Mouse (Mus musculus) hindbrain, embryonic 14.5 days (tissue): ENCODE data around the gene Faf1. TPM values are rescaled to one million over a fixed set of nuclear protein-coding genes. Genes with fewer than 3 reads are reported as not detected.

ENCODE experiments used
- ATAC-seq: fragments of 200-750 bp; cut with Nextera tagmentation; 2 replicates; pipeline ENCODE4 v1.8.0; 2017; ENCODE audit warnings: moderate number of reproducible peaks, mild to moderate bottlenecking, moderate TSS enrichment, moderate library complexity; ENCODE audit not compliant: low FRiP score
- DNase-seq: peaks from one replicate; pipeline ENCODE4 v3.0.0-alpha.2; 2015; ENCODE audit warnings: low spot score
- H3K27ac ChIP-seq: fragments of 300-500 bp; sonication (generic); 2 replicates; pipeline ENCODE4 v1.5.1; 2014; ENCODE audit warnings: mild to moderate bottlenecking, moderate library complexity
- H3K27me3 ChIP-seq: fragments of 300-500 bp; sonication (generic); 2 replicates; pipeline ENCODE4 v1.6.1; 2014; ENCODE audit warnings: mild to moderate bottlenecking, low read length, mixed read lengths; ENCODE audit not compliant: control insufficient read depth, insufficient read depth
- H3K36me3 ChIP-seq: fragments of 300-500 bp; sonication (generic); replicated peaks from 2 replicates; pipeline ENCODE4 v1.6.1; 2014; ENCODE audit not compliant: control insufficient read depth, insufficient read depth
- H3K4me1 ChIP-seq: fragments of 300-500 bp; sonication (generic); replicated peaks from 2 replicates; pipeline ENCODE4 v1.6.1; 2014; ENCODE audit warnings: antibody characterized with exemption, low read length, mixed read lengths; ENCODE audit not compliant: control insufficient read depth, insufficient read depth
- H3K4me2 ChIP-seq: fragments of 300-500 bp; sonication (generic); replicated peaks from 2 replicates; pipeline ENCODE4 v1.6.1; 2014; ENCODE audit warnings: mild to moderate bottlenecking, moderate library complexity
- H3K4me3 ChIP-seq: fragments of 300-500 bp; sonication (generic); replicated peaks from 2 replicates; pipeline ENCODE4 v1.5.1; 2014; ENCODE audit warnings: mild to moderate bottlenecking, low read length
- H3K9ac ChIP-seq: fragments of 300-500 bp; sonication (generic); 2 replicates; pipeline ENCODE4 v1.6.1; 2014
- H3K9me3 ChIP-seq: fragments of 300-500 bp; sonication (generic); 2 replicates; pipeline ENCODE4 v1.6.1; 2016; ENCODE audit warnings: low read length; ENCODE audit not compliant: control insufficient read depth
- WGBS: fragments of 180-500 bp; shearing (Covaris S2); extraction: QIAGEN DNeasy Blood & Tissue Kit; methylation state at CpG from one replicate; pipeline ENCODE4 v1.1.7; 2014; 5-methylcytosine and 5-hydroxymethylcytosine counted together
- polyA plus RNA-seq: library from polyadenylated mRNA; unstranded; fragments of >200 nt; fragmentation: Nextera tagmentation; extraction: Ambion mirVana; gene quantifications from 2 replicates; pipeline ENCODE4 v1.2.1, GENCODE M21; 2014

Gene Faf1
- polyA plus RNA-seq, 1 experiment from 2014 or later = 47.1 TPM

DNA sequence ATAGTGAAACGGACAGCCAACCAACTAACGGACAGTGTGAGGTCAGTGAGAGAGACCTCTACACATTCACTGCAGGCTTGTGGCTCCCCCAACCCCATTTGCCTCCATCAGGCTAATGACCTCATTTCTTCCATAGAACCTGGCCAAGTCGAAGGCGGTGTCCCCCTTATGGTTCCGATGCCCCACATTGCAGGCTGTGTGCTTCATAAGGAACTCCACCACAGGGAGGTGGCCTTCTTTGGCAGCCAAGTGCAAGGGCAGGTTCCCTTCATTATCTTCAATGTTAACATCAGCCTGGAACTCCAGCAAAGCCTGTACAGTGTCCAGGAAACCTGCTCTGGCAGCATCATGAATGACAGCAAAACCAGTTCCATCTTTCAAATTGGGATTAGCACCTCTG lies 15.2 kb upstream of the Faf1 start:
- peak; percentile 21 for DNase-seq

GRCm38 (mm10) chr4:109662271-109662670 lies 14.1 kb upstream of the Faf1 start:
- DNase-seq (peak; percentile 23), ATAC-seq (no peak)
- H3K9me3 ChIP-seq = no peaks in the 10 kb centered on the region
- H3K4me1 ChIP-seq = peaks cover 23% of the 10 kb centered on the region; the same call in 1 of the 2 replicates
- no peak overlapping the region for H3K27ac ChIP-seq
- H3K36me3 ChIP-seq = no peaks in the 10 kb centered on the region
- H3K27me3 ChIP-seq = peaks cover 82% of the 10 kb centered on the region
- WGBS = 13% methylated on average over 5 of the region's 5 CpGs
- no peak overlapping the region for H3K4me2 ChIP-seq
- H3K4me3 ChIP-seq = no peak overlapping the region
- no peak overlapping the region for H3K9ac ChIP-seq

More for the DNA sequence above, 15.2 kb upstream of the Faf1 start:
- WGBS = 14% methylated on average over 5 of the region's 5 CpGs
- peaks cover 16% of the 10 kb centered on the region; the same call in 1 of the 2 replicates for H3K4me1 ChIP-seq
- no peak overlapping the region for H3K27ac ChIP-seq
- no peaks in the 10 kb centered on the region for H3K9me3 ChIP-seq
- H3K4me2 ChIP-seq = no peak overlapping the region
- H3K27me3 ChIP-seq = peaks cover 86% of the 10 kb centered on the region
- no peaks in the 10 kb centered on the region for H3K36me3 ChIP-seq
- H3K9ac ChIP-seq = no peak overlapping the region
- no peak overlapping the region for H3K4me3 ChIP-seq
- no peak for ATAC-seq

- H3K27ac ChIP-seq = no peak overlapping the region
- H3K27me3 ChIP-seq = peaks cover 71% of the 10 kb centered on the region
- H3K4me3 ChIP-seq = 0 out of 2 replicates have a peak overlapping the region, but pooled peaks have one; percentile 1
- no peak overlapping the region for H3K9ac ChIP-seq
- no peaks in the 10 kb centered on the region for H3K9me3 ChIP-seq
- DNase-seq = peak; percentile 22
- 8% methylated on average over 5 of the region's 5 CpGs for WGBS
- no peaks in the 10 kb centered on the region for H3K36me3 ChIP-seq
- H3K4me2 ChIP-seq = peak overlapping the region; percentile 71; the same call in 1 of the 2 replicates
- no peak for ATAC-seq
- peaks cover 21% of the 10 kb centered on the region; the same call in 1 of the 2 replicates for H3K4me1 ChIP-seq
Measured at GRCm38 (mm10) chr4:109664091-109664490, 12.3 kb upstream of the Faf1 start.

DNA sequence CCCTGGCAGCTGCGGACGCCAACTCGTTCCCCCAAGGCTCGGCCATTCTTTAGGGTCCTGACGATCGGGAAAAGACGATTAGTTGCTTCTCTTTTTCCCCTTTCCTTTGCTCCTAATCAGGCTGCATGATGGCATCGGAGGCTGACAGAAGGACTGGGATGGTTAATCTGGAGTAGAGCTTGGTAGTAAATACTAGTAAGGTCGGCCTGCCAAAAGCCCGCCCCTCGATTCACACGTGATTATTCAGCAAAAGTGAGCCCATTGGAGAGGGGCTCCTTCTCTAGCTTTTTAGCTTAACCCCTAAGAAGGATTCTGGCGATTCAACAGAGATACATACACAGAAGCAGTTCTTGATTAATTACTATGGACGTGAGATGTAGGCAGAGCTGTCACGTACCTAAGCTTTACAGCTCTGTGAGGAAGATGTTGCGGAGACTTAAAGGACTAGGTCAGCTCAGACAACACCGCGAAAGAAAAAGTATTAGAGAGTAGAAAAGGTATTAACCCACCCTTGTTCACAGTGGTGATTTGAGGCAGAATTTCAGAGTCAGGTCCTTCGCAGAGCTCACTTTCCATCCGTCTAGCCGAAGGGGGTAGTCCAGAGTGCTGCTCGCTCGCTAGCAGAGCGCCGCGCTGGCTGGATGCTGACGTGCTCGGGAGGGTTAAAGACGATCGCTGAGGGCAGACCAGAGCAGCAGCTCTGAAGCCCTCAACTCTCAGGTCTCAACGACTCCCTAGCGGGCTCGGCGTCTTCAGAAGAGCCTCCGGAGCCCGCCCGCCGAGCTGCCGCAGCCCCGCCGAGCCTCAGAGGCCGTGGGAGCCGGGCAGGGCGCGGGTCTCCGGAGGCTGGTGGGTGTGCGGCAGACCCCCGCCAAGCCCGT lies 11.0 kb upstream of the Faf1 start:
- ATAC-seq (peak; percentile 61), DNase-seq (peak; percentile 56)
- peak overlapping the region; percentile 66 for H3K9ac ChIP-seq
- no peaks in the 10 kb centered on the region for H3K9me3 ChIP-seq
- H3K4me1 ChIP-seq = peaks cover 21% of the 10 kb centered on the region; the same call in 1 of the 2 replicates
- peak overlapping the region; percentile 71 for H3K4me2 ChIP-seq
- peaks cover 59% of the 10 kb centered on the region for H3K27me3 ChIP-seq
- peak overlapping the region; percentile 48 for H3K4me3 ChIP-seq
- no peak overlapping the region for H3K27ac ChIP-seq
- H3K36me3 ChIP-seq = no peaks in the 10 kb centered on the region
- WGBS = under 1% methylated on average over 46 of the region's 49 CpGs

GRCm38 (mm10) chr4:109665982-109666460 lies 10.4 kb upstream of the Faf1 start:
- peak overlapping the region; percentile 66 for H3K9ac ChIP-seq
- under 1% methylated on average over 44 of the region's 49 CpGs for WGBS
- peak; percentile 27 for DNase-seq

DNA sequence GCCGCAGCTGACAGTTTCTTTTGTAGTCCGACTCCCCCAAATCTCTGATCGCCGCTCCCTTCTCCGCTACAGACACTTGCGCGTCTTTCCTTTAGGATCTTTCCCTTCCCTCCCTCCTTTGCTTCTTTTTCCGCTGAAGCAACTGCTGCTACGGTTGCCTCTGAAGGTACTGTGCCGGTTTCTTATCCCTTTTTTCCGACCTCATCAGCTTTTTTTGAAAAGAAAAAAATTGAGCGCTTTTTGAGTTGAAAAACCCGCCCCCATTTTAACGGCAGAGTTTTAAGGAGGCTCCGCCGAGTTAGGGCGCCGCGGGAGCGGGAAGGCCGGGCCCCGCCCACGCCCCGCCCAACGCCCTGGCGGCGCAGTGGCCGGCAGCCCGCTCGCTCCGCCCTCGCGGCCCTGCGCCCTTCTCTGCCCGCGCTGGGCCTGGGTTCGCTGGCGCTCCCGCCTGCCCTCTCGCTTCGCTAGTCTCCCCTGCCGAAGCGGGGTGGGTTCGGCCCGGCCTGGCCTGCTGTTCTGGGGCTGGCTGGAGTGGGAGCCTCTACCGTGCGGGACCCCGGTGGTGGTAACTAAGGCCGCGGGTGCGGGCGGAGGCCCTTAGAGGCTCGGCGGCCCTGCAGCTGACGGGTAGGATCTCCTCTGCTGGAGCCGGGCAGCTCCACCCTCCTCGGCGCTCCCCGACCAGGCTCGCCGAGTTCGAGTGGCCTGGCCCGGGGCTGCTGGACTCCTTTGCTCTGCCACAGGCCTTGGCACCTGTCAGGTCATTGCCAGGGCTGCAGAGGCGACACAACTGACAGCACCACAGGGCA lies 9.7 kb upstream of the Faf1 start, which contains the start of gene Cdkn2c:
Cdkn2c (minus strand) TSS at position 729 of the 809 bp plus-strand sequence.
- Histone ChIP-seq H3K4me1 (peaks cover 21% of the 10 kb centered on the region; the same call in 1 of the 2 replicates), H3K4me3 (peak within 1 kb of the TSS; percentile 48), H3K27me3 (peaks cover 47% of the 10 kb centered on the region), H3K36me3 (no peaks in the 10 kb centered on the region), H3K9me3 (no peaks in the 10 kb centered on the region), H3K9ac (peak within 1 kb of the TSS; percentile 66), H3K27ac (peak within 1 kb of the TSS; percentile 71), H3K4me2 (peak within 1 kb of the TSS; percentile 71)
- DNase-seq = peak; percentile 74
- WGBS = under 1% methylated on average over 63 of the region's 64 CpGs
- ATAC-seq = peak; percentile 91

More at GRCm38 (mm10) chr4:109665982-109666460, 10.4 kb upstream of the Faf1 start:
- Histone ChIP-seq H3K4me2 (peak overlapping the region; percentile 71), H3K4me1 (peaks cover 21% of the 10 kb centered on the region; the same call in 1 of the 2 replicates), H3K4me3 (peak overlapping the region; percentile 48), H3K36me3 (no peaks in the 10 kb centered on the region), H3K27me3 (peaks cover 53% of the 10 kb centered on the region), H3K9me3 (no peaks in the 10 kb centered on the region), H3K27ac (no peak overlapping the region)
- peak; percentile 54; the same call in 1 of the 2 replicates for ATAC-seq

- peak overlapping the region; percentile 71 for H3K4me2 ChIP-seq
- no peaks in the 10 kb centered on the region for H3K9me3 ChIP-seq
- peaks cover 21% of the 10 kb centered on the region; the same call in 1 of the 2 replicates for H3K4me1 ChIP-seq
- H3K27me3 ChIP-seq = peaks cover 40% of the 10 kb centered on the region
- WGBS = 58% methylated on average over 2 of the region's 2 CpGs
- H3K36me3 ChIP-seq = no peaks in the 10 kb centered on the region
- H3K27ac ChIP-seq = no peak overlapping the region
- H3K9ac ChIP-seq = peak overlapping the region; percentile 66; the same call in 1 of the 2 replicates
- DNase-seq (peak; percentile 17), ATAC-seq (no peak)
- peak overlapping the region; percentile 48 for H3K4me3 ChIP-seq
Measured at GRCm38 (mm10) chr4:109667518-109667917, 8.9 kb upstream of the Faf1 start.

- Histone ChIP-seq H3K9ac (no peak overlapping the region), H3K9me3 (no peaks in the 10 kb centered on the region), H3K4me2 (no peak overlapping the region), H3K4me1 (peaks cover 20% of the 10 kb centered on the region; the same call in 1 of the 2 replicates), H3K27ac (no peak overlapping the region), H3K4me3 (no peak overlapping the region), H3K36me3 (no peaks in the 10 kb centered on the region), H3K27me3 (peaks cover 18% of the 10 kb centered on the region)
- ATAC-seq = no peak
- WGBS = 74% methylated on average over 2 of the region's 2 CpGs
- no peak for DNase-seq
Measured at GRCm38 (mm10) chr4:109670213-109670612, 6.2 kb upstream of the Faf1 start.
